Mouse (Mus musculus): ENCODE data around the gene Zdhhc12. TPM values are rescaled to one million over a fixed set of nuclear protein-coding genes. Genes with fewer than 3 reads are reported as not detected.
A peak's percentile ranks its signal among the peaks of the same experiment; 100 is the strongest.
"Not testable (repeated sequence)": the region's sequence is repeated elsewhere in the genome, so short reads cannot be mapped to it uniquely, and the experiment has no call there.

Gene Zdhhc12
- polyA plus RNA-seq, 1 experiment from 2014 or later = 27.9 TPM

DNA sequence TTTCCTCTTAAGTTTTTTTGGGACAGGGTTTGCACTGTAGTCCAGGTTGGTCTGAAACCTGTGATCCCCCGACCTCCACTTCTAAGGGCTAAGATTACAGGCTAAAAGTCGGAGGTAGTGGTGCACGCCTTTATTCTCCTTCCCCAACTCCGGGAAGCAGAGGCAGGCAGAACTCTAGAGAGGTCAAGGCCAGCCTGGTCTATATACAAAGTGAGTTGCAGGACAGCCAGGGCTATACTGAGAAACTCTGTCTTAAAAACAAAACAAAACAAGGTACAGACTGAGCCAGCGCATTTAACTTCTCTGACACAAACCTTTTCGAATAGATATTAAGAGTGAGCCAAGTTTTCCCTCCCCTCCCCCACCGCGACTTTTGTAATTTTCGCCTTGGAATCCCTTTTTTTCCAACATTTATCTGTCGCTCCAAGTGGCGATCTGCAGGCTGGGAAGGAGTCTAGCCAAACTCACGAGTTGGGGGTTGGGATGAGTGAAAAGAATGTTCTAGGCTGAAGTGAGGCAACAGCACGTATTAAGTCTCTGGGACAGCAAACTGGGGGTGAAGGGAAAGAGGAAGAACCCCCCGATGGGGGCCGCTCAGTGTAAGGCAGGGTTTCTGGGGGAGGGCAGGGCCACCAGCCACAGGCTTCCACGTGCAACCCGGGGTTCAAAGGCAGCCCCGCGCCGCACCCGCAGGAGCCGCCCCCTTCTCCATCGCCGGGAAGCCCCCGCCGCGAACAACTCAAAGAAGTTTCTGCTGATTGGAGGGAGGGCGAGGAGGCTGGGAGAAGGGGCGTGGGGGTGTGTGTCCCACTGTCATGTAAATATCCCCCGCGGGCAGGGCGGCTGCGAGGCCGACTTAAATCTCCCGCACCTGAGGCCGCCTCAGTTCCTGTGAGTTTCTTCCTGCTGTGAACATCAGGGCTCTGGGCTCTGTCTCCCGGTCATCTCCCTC is 32.0 kb downstream of the Zdhhc12 start:
- H3K27me3 ChIP-seq (replicated peaks) = no peaks in the 10 kb centered on the region
- WGBS = 8% methylated on average over 37 of the region's 37 CpGs
- H3K9ac ChIP-seq = peak overlapping the region; percentile 65
- H3K4me3 ChIP-seq = peak overlapping the region; percentile 53
- peaks cover 34% of the 10 kb centered on the region for H3K4me1 ChIP-seq
- peak; percentile 13; the same call in 1 of the 2 replicates for ATAC-seq (ENCODE audit: low FRiP score, low read depth)
- H3K27ac ChIP-seq = no peak overlapping the region
- no peaks in the 10 kb centered on the region for H3K9me3 ChIP-seq
- H3K4me2 ChIP-seq (replicated peaks) = peak overlapping the region; percentile 91
- no peaks in the 10 kb centered on the region for H3K36me3 ChIP-seq

DNA sequence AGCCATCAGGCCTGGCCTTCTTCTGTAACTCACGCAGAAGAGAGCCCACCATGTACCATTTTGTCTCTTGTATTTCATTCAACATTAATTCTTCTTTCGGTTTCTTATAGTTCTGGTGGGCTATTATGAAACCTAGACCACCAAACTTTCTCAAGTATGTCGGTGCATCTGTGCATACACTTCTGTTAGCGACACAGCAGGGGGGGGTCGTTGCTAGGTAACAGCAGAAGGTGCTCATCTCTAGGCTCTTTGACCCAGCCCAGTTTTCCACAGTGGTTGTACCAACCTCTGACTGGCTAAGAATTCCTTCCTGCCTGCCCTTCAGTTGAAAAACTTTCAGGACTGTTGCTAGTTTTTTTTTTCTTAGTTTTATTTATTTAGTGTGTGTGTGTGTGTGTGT is 35.0 kb downstream of the Zdhhc12 start:
- Histone ChIP-seq H3K4me1 (peaks cover 20% of the 10 kb centered on the region), H3K4me3 (no peak overlapping the region), H3K9ac (no peak overlapping the region), H3K27ac (no peak overlapping the region), H3K36me3 (no peaks in the 10 kb centered on the region), H3K27me3 (replicated peaks) (no peaks in the 10 kb centered on the region), H3K9me3 (no peaks in the 10 kb centered on the region), H3K4me2 (replicated peaks) (no peak overlapping the region)
- ATAC-seq (ENCODE audit: low FRiP score, low read depth) = no peak
- 27% methylated on average over 5 of the region's 5 CpGs for WGBS

DNA sequence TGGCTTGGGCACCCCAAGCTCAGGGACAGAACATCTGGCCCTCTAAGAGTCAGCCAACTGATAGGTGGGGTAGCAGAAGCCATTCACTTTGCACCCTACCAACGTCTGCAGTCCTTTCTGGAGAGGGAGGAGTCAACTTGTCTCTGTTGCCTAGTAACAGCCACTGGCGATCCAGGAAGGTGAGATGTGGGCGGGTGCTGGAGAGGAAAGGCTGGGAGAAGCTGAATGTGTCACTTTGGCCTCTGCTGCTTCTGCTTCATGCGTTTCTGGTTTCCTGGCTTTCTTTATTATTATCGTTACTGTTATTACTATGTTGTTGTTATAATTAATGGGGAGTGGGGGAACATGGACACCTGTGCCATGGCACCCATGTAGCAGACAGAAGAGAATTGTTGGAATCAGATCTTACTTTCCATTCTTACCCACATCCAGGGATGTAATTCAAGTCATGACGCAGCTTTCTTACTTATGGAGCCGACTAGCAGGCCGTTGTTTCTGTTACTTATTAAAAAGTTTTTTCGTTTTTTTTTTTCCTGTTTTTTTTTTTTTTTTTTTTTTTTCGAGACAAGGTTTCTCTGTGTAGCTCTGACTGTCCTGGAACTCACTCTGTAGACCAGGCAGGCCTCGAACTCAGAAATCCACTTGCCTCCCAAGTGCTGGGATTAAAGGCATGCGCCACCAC is 36.1 kb downstream of the Zdhhc12 start, which contains the start of gene Set:
Gene Set (plus strand): TSS at position 156 of the 682 bp plus-strand sequence.
- Histone ChIP-seq H3K9ac (no peak within 1 kb of the TSS), H3K36me3 (no peaks in the 10 kb centered on the region), H3K4me3 (no peak within 1 kb of the TSS), H3K27me3 (replicated peaks) (no peaks in the 10 kb centered on the region), H3K4me2 (replicated peaks) (no peak within 1 kb of the TSS), H3K4me1 (peaks cover 11% of the 10 kb centered on the region), H3K27ac (no peak within 1 kb of the TSS), H3K9me3 (no peaks in the 10 kb centered on the region)
- 48% methylated on average over 12 of the region's 12 CpGs for WGBS
- ATAC-seq (ENCODE audit: low FRiP score, low read depth) = no peak

DNA sequence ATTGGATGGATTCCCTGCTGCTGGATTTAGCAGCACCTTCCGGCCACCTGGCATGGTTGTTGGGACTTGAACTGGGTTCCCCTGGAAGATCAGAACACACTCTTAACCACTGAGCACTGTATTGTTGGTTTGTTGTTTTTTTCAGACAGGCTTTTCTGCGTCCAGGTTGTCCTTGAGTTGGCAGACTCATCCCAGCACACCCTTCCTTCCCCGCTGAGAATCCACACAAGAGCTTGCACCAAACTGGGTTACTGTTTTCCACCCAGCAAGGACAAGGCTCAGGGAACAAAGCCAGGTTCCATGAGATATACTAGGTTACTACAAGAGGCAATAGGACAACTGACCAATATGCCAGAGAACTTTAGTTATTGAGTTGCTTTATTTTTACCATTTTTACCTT is 36.7 kb downstream of the Zdhhc12 start:
- H3K4me3 ChIP-seq = no peak overlapping the region
- H3K9ac ChIP-seq = no peak overlapping the region
- WGBS = 80% methylated on average over 3 of the region's 3 CpGs
- no peaks in the 10 kb centered on the region for H3K36me3 ChIP-seq
- peaks cover 10% of the 10 kb centered on the region for H3K4me1 ChIP-seq
- H3K27ac ChIP-seq = no peak overlapping the region
- H3K9me3 ChIP-seq = no peaks in the 10 kb centered on the region
- ATAC-seq (ENCODE audit: low FRiP score, low read depth) = no peak
- H3K27me3 ChIP-seq (replicated peaks) = no peaks in the 10 kb centered on the region
- H3K4me2 ChIP-seq (replicated peaks) = no peak overlapping the region

DNA sequence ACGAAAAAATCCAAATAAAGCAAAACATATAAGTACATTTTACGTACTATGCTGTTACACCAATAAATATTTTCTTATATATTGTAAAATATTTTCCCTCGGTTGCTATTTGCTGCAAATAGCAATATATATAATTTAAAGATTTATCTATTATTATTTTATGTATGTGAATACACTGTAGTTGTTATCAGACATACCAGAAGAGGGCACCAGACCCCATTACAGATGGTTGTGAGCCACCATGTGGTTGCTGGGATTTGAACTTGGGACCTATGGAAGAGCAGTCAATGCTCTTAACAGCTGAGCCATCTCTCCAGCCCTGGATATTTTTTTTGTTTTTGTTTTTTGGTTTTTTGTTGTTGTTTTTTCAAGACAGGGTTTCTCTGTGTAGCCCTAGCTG is 38.1 kb downstream of the Zdhhc12 start:
- not testable (repeated sequence) for H3K36me3 ChIP-seq; H3K9me3 ChIP-seq; H3K4me2 ChIP-seq (replicated peaks); H3K4me1 ChIP-seq; H3K4me3 ChIP-seq; H3K9ac ChIP-seq; H3K27me3 ChIP-seq (replicated peaks); ATAC-seq (ENCODE audit: low FRiP score, low read depth); H3K27ac ChIP-seq
- WGBS = 98% methylated on average over 3 of the region's 3 CpGs

DNA sequence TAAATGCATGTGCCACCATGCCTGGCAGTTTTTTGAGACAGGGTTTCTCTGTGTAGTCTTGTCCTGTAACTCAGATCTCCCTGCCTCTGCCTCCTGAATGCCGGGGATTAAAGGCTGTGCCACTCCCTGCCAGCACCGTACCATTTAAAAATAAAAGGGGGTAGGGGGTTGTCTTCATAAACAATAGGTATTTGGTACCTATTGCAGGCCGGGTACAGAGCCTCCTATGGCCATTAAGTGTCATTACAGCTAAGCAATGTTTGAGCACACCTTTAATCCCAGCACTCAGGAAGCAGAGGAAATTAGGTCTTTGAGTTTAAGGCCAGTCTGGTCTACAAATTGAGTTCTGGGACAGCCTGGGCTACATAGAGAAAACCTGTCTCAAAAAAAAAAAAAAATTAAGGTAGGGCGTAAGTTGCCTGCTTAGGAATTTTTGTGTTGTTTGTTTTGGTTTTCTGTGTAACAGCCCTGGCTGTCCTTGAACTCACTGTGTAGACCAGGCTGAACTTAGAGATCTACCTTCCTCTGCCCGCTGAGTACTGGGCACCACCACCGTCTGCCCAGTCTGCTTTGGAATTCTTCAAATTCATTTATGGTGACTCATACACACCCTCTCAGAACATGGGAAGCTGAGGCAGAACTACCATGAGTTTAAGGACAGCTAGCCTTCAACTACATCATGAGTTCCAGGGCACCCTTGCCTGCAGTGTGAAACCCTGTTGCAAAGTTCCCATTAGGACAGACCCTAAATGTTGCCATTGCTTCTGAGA is 41.3 kb downstream of the Zdhhc12 start:
- Histone ChIP-seq H3K4me3 (no peak overlapping the region), H3K4me2 (replicated peaks) (no peak overlapping the region), H3K36me3 (0 out of 2 replicates have a peak, but pooled peaks cover under 1% of the 10 kb centered on the region), H3K4me1 (peaks cover 6% of the 10 kb centered on the region; the same call in 1 of the 2 replicates), H3K27me3 (replicated peaks) (no peaks in the 10 kb centered on the region), H3K27ac (no peak overlapping the region), H3K9me3 (no peaks in the 10 kb centered on the region), H3K9ac (no peak overlapping the region)
- WGBS = 45% methylated on average over 6 of the region's 6 CpGs
- ATAC-seq (ENCODE audit: low FRiP score, low read depth) = no peak

DNA sequence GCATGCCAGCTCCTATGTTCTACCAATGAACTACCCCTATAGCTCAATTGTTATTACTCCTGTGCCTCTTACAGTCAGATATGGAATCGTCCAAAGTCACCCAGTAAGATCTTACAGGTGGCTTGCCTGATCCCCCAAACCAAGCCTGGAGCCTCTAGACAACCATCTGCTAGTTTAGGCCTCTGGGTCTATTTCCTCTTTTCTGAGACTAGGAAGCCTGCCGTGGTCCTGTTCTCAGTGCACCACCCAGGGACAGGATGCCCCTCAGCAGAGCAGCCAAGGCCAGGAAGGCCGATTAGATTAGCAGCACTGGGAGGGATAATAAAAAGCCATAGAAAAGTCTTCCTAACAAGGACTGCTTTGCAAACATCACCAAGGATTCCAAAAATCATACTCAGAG is 43.6 kb downstream of the Zdhhc12 start:
- Histone ChIP-seq H3K4me3 (no peak overlapping the region), H3K4me1 (peaks cover 4% of the 10 kb centered on the region; the same call in 1 of the 2 replicates), H3K27ac (no peak overlapping the region), H3K9me3 (no peaks in the 10 kb centered on the region), H3K27me3 (replicated peaks) (no peaks in the 10 kb centered on the region), H3K36me3 (peaks cover 13% of the 10 kb centered on the region), H3K4me2 (replicated peaks) (no peak overlapping the region), H3K9ac (no peak overlapping the region)
- no peak for ATAC-seq (ENCODE audit: low FRiP score, low read depth)
- 83% methylated on average over 3 of the region's 3 CpGs for WGBS

DNA sequence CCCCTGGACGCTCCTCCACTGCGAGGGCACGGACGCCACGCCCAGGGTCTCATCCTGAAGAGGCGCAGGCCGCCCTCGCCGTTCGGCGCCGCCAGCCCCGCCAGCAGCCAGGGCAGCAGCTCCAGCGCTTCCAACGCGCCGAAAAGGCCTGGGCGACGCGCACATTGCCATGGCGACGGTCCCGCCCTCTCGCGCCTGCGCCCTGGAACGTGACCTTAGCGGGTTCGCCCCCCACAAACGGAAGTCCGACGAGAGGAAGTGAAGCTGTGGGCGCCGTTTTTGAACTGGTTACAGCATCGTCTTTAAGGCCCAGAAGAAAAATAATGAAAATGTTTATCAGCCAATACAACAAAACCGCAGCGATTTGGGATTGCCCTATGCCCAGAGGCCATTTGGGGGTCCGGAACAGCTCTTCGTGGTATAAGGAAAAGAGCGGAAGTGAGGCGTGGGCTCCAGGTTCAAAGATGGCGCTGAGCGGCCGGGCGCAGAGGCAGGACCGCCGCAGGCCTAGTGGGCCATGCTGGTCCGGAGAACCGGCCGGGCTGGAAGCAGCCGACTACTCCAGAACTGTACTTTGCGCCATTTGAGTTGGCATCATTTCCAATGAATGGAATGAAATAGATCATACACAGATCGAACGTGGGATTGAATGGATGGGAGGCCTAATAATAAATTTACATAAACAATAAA is 44.6 kb downstream of the Zdhhc12 start, which contains the start of gene Wdr34:
Gene Wdr34 (minus strand): TSS at position 183 of the 690 bp plus-strand sequence.
- peak within 1 kb of the TSS; percentile 85 for H3K27ac ChIP-seq
- no peaks in the 10 kb centered on the region for H3K27me3 ChIP-seq (replicated peaks)
- H3K4me1 ChIP-seq = peaks cover 4% of the 10 kb centered on the region; the same call in 1 of the 2 replicates
- peaks cover 16% of the 10 kb centered on the region for H3K36me3 ChIP-seq
- peak within 1 kb of the TSS; percentile 65 for H3K4me3 ChIP-seq
- peak within 1 kb of the TSS; percentile 72 for H3K9ac ChIP-seq
- 1% methylated on average over 54 of the region's 54 CpGs for WGBS
- peak; percentile 92 for ATAC-seq (ENCODE audit: low FRiP score, low read depth)
- peak within 1 kb of the TSS; percentile 69 for H3K4me2 ChIP-seq (replicated peaks)
- no peaks in the 10 kb centered on the region for H3K9me3 ChIP-seq

DNA sequence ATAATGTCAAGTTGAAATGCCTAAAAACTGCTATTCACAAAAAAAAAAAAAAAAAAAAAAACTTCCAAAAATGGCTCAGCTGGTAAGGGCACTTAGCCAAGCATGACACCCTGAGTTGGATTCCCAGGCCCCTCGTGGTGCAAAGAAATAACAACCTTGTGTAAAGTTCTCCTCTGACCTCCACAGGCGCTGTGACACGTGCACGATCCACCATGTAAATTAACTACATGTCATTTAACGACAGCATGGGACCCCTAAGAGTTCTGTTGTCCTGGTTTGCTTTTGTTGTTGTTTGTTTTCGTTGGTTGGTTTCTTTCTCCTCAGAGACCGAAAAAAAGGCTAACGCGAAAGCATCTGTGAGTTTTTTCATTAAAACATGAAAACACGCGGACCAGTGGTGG is 45.3 kb downstream of the Zdhhc12 start:
- Histone ChIP-seq H3K4me2 (replicated peaks) (peak overlapping the region; percentile 69), H3K4me1 (peaks cover 4% of the 10 kb centered on the region; the same call in 1 of the 2 replicates), H3K27me3 (replicated peaks) (no peaks in the 10 kb centered on the region), H3K9ac (peak overlapping the region; percentile 72), H3K4me3 (peak overlapping the region; percentile 65), H3K36me3 (peaks cover 16% of the 10 kb centered on the region), H3K27ac (peak overlapping the region; percentile 67; the same call in 1 of the 2 replicates), H3K9me3 (no peaks in the 10 kb centered on the region)
- no peak for ATAC-seq (ENCODE audit: low FRiP score, low read depth)
- WGBS = 65% methylated on average over 11 of the region's 11 CpGs

DNA sequence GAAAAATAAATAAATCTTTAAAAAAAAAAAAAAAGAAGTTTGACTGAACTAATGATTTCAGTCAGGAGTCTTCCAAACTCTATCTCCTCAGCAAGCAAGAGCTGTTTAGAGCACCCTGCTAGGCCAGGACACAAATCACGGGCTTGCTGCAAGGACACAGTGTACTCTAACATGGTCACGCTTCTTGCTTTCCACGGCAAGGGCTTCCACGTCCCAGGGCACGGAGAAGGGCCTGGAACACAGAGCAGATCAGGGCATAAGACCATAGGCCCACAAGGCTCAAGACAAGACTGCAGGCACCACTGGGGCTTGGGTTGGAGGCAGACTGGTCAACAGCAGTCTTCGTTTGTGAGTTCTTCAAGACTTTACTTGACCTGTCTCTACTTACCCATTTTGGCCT is 46.3 kb downstream of the Zdhhc12 start:
- H3K27ac ChIP-seq = no peak overlapping the region
- no peak overlapping the region for H3K4me2 ChIP-seq (replicated peaks)
- no peaks in the 10 kb centered on the region for H3K27me3 ChIP-seq (replicated peaks)
- WGBS = 93% methylated on average over 6 of the region's 6 CpGs
- H3K4me1 ChIP-seq = peaks cover 4% of the 10 kb centered on the region; the same call in 1 of the 2 replicates
- no peak overlapping the region for H3K4me3 ChIP-seq
- H3K9ac ChIP-seq = no peak overlapping the region
- H3K9me3 ChIP-seq = no peaks in the 10 kb centered on the region
- H3K36me3 ChIP-seq = peaks cover 16% of the 10 kb centered on the region
- ATAC-seq (ENCODE audit: low FRiP score, low read depth) = no peak

DNA sequence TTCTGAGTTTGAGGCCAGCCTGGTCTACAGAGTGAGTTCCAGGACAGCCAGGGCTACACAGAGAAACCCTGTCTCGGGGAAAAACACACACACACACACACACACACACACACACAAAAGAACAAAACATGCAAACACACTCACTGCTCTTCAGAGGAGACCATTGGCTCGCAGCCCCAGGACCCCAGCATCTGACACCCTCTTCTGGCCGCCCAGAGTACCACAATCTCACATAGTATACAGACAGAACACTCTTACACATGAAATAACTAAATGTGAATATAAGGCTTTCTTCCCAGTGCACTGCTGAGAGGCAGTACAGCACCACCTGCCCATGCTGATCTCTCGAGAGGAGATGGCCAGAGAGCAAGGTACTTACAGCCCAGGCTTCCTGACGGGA is 48.9 kb downstream of the Zdhhc12 start:
- H3K4me1 ChIP-seq = peaks cover 4% of the 10 kb centered on the region; the same call in 1 of the 2 replicates
- no peak overlapping the region for H3K4me2 ChIP-seq (replicated peaks)
- no peak overlapping the region for H3K27ac ChIP-seq
- H3K4me3 ChIP-seq = no peak overlapping the region
- H3K9me3 ChIP-seq = no peaks in the 10 kb centered on the region
- no peaks in the 10 kb centered on the region for H3K27me3 ChIP-seq (replicated peaks)
- no peak overlapping the region for H3K9ac ChIP-seq
- H3K36me3 ChIP-seq = peaks cover 16% of the 10 kb centered on the region
- 89% methylated on average over 5 of the region's 5 CpGs for WGBS
- no peak for ATAC-seq (ENCODE audit: low FRiP score, low read depth)
